Mouse (Mus musculus) midbrain, embryonic 15.5 days (tissue): Measurements from ENCODE around the gene Tmc6. TPM values are rescaled to one million over a fixed set of nuclear protein-coding genes. Genes with fewer than 3 reads are reported as not detected.

Experiments
- ATAC-seq: fragments of 200-750 bp; cut with Nextera tagmentation; replicated peaks from 2 replicates; pipeline ENCODE4 v1.8.0; 2017; ENCODE audit warnings: moderate TSS enrichment
- H3K27ac ChIP-seq: fragments of 300-500 bp; sonication (generic); 2 replicates; pipeline ENCODE4 v1.5.1; 2015; ENCODE audit warnings: mild to moderate bottlenecking, inconsistent platforms
- H3K27me3 ChIP-seq: fragments of 300-500 bp; sonication (generic); replicated peaks from 2 replicates; pipeline ENCODE4 v1.6.1; 2015; ENCODE audit warnings: inconsistent platforms
- H3K36me3 ChIP-seq: fragments of 300-500 bp; sonication (generic); replicated peaks from 2 replicates; pipeline ENCODE4 v1.6.1; 2015; ENCODE audit warnings: inconsistent platforms
- H3K4me1 ChIP-seq: fragments of 300-500 bp; sonication (generic); 2 replicates; pipeline ENCODE4 v1.6.1; 2015; ENCODE audit warnings: inconsistent platforms
- H3K4me2 ChIP-seq: fragments of 300-500 bp; sonication (generic); 2 replicates; pipeline ENCODE4 v1.6.1; 2015; ENCODE audit warnings: inconsistent platforms, mild to moderate bottlenecking, moderate library complexity
- H3K4me3 ChIP-seq: fragments of 300-500 bp; sonication (generic); 2 replicates; pipeline ENCODE4 v1.5.1; 2015; ENCODE audit warnings: mild to moderate bottlenecking, inconsistent platforms
- H3K9ac ChIP-seq: fragments of 300-500 bp; sonication (generic); 2 replicates; pipeline ENCODE4 v1.6.1; 2015; ENCODE audit warnings: mild to moderate bottlenecking, inconsistent platforms
- H3K9me3 ChIP-seq: fragments of 300-500 bp; sonication (generic); 2 replicates; pipeline ENCODE4 v1.6.1; 2016; ENCODE audit warnings: inconsistent platforms
- WGBS: fragments of 180-500 bp; shearing (Covaris S2); methylation state at CpG from one replicate; pipeline ENCODE4 v1.1.7; 2015; ENCODE audit warnings: mixed read lengths; 5-methylcytosine and 5-hydroxymethylcytosine counted together
- polyA plus RNA-seq: library from polyadenylated mRNA; unstranded; fragments of >200 nt; fragmentation: Nextera tagmentation; extraction: Ambion mirVana; gene quantifications from 2 replicates; pipeline ENCODE4 v1.2.1, GENCODE M21; 2015

Gene Tmc6
- polyA plus RNA-seq, 1 experiment from 2014 or later, result 5.7 TPM

- whole genome bisulfite sequencing, result 90% methylated on average over 7 of the region's 7 CpGs
- Histone ChIP-seq H3K4me2 (no peak overlapping the region), H3K27ac (no peak overlapping the region), H3K9me3 (no peaks in the 10 kb centered on the region), H3K27me3 (no peaks in the 10 kb centered on the region), H3K4me1 (no peaks in the 10 kb centered on the region), H3K36me3 (peaks cover 5% of the 10 kb centered on the region; the same call in 1 of the 2 replicates), H3K9ac (no peak overlapping the region), H3K4me3 (no peak overlapping the region)
- no peak for ATAC-seq
Observed at GRCm38 (mm10) chr11:117731470-117731869, 50.5 kb downstream of the Tmc6 start.

GRCm38 (mm10) chr11:117730490-117730838, 51.5 kb downstream of the Tmc6 start:
- no peak for ATAC-seq
- no peaks in the 10 kb centered on the region for H3K4me1 ChIP-seq
- no peaks in the 10 kb centered on the region for H3K27me3 ChIP-seq
- WGBS, result 82% methylated on average over 4 of the region's 4 CpGs
- no peak overlapping the region for H3K9ac ChIP-seq
- no peak overlapping the region for H3K4me2 ChIP-seq
- no peak overlapping the region for H3K4me3 ChIP-seq
- H3K9me3 ChIP-seq, result no peaks in the 10 kb centered on the region
- H3K27ac ChIP-seq, result no peak overlapping the region
- peaks cover 3% of the 10 kb centered on the region; the same call in 1 of the 2 replicates for H3K36me3 ChIP-seq

GRCm38 (mm10) chr11:117729798-117730489, 52.1 kb downstream of the Tmc6 start:
- Histone ChIP-seq H3K27me3 (no peaks in the 10 kb centered on the region), H3K27ac (no peak overlapping the region), H3K4me1 (no peaks in the 10 kb centered on the region), H3K9me3 (no peaks in the 10 kb centered on the region), H3K4me2 (no peak overlapping the region), H3K9ac (no peak overlapping the region), H3K4me3 (no peak overlapping the region), H3K36me3 (peaks cover 3% of the 10 kb centered on the region; the same call in 1 of the 2 replicates)
- WGBS, result 89% methylated on average over 7 of the region's 7 CpGs
- no peak for ATAC-seq

GRCm38 (mm10) chr11:117729341-117729740, 52.7 kb downstream of the Tmc6 start:
- Histone ChIP-seq H3K27ac (no peak overlapping the region), H3K27me3 (no peaks in the 10 kb centered on the region), H3K4me3 (no peak overlapping the region), H3K4me2 (no peak overlapping the region), H3K9me3 (no peaks in the 10 kb centered on the region), H3K9ac (no peak overlapping the region), H3K4me1 (no peaks in the 10 kb centered on the region), H3K36me3 (0 out of 2 replicates have a peak, but pooled peaks cover 3% of the 10 kb centered on the region)
- WGBS, result 94% methylated on average over 3 of the region's 3 CpGs
- no peak for ATAC-seq

GRCm38 (mm10) chr11:117728841-117729240, 53.2 kb downstream of the Tmc6 start:
- WGBS, result 79% methylated on average over 1 of the region's 1 CpGs
- ATAC-seq, result no peak
- no peaks in the 10 kb centered on the region for H3K4me1 ChIP-seq

GRCm38 (mm10) chr11:117728245-117728644, 53.8 kb downstream of the Tmc6 start:
- Histone ChIP-seq H3K9ac (no peak overlapping the region), H3K27ac (no peak overlapping the region), H3K36me3 (peaks cover under 1% of the 10 kb centered on the region; the same call in 1 of the 2 replicates), H3K27me3 (no peaks in the 10 kb centered on the region), H3K4me1 (no peaks in the 10 kb centered on the region), H3K4me2 (no peak overlapping the region), H3K4me3 (no peak overlapping the region), H3K9me3 (no peaks in the 10 kb centered on the region)
- WGBS, result 86% methylated on average over 5 of the region's 5 CpGs
- ATAC-seq, result no peak

More at GRCm38 (mm10) chr11:117728841-117729240, 53.2 kb downstream of the Tmc6 start:
- Histone ChIP-seq H3K4me3 (no peak overlapping the region), H3K9me3 (no peaks in the 10 kb centered on the region), H3K9ac (no peak overlapping the region), H3K4me2 (no peak overlapping the region), H3K27me3 (no peaks in the 10 kb centered on the region), H3K36me3 (no peaks in the 10 kb centered on the region), H3K27ac (no peak overlapping the region)

GRCm38 (mm10) chr11:117727031-117727430, 55.0 kb downstream of the Tmc6 start:
- Histone ChIP-seq H3K9me3 (no peaks in the 10 kb centered on the region), H3K4me3 (no peak overlapping the region), H3K4me2 (no peak overlapping the region), H3K4me1 (no peaks in the 10 kb centered on the region), H3K9ac (no peak overlapping the region), H3K27ac (no peak overlapping the region), H3K36me3 (peaks cover 8% of the 10 kb centered on the region), H3K27me3 (no peaks in the 10 kb centered on the region)
- 97% methylated on average over 4 of the region's 4 CpGs for WGBS
- ATAC-seq, result no peak

GRCm38 (mm10) chr11:117724604-117725301, 57.2 kb downstream of the Tmc6 start:
- no peak overlapping the region for H3K27ac ChIP-seq
- H3K4me2 ChIP-seq, result no peak overlapping the region
- no peaks in the 10 kb centered on the region for H3K27me3 ChIP-seq
- H3K9ac ChIP-seq, result no peak overlapping the region
- no peak for ATAC-seq
- no peak overlapping the region for H3K4me3 ChIP-seq
- 86% methylated on average over 6 of the region's 6 CpGs for WGBS
- H3K9me3 ChIP-seq, result no peaks in the 10 kb centered on the region
- H3K4me1 ChIP-seq, result no peaks in the 10 kb centered on the region
- peaks cover 29% of the 10 kb centered on the region for H3K36me3 ChIP-seq

- no peaks in the 10 kb centered on the region for H3K9me3 ChIP-seq
- no peak overlapping the region for H3K4me3 ChIP-seq
- no peak for ATAC-seq
- WGBS, result 97% methylated on average over 3 of the region's 3 CpGs
- no peak overlapping the region for H3K4me2 ChIP-seq
- no peaks in the 10 kb centered on the region for H3K4me1 ChIP-seq
- H3K27me3 ChIP-seq, result no peaks in the 10 kb centered on the region
- H3K36me3 ChIP-seq, result peaks cover 58% of the 10 kb centered on the region
- no peak overlapping the region for H3K27ac ChIP-seq
- no peak overlapping the region for H3K9ac ChIP-seq
Observed at GRCm38 (mm10) chr11:117718838-117719237, 63.2 kb downstream of the Tmc6 start.

Other genes with a start within 250 kb of the Tmc6 start
- gene Tnrc6c, start 127.9 kb downstream of the Tmc6 start, polyA plus RNA-seq, result 32.5 and 35.4 TPM in 2 replicates
- gene Tmc8, start 122 bp downstream of the Tmc6 start, polyA plus RNA-seq, result 1.00 and 1.5 TPM in 2 replicates
- not detected in 2 replicates for gene 6030468B19Rik, start 15.5 kb upstream of the Tmc6 start, polyA plus RNA-seq
- gene Gm20708, start 27.5 kb upstream of the Tmc6 start, polyA plus RNA-seq, result 0.98 and 1.4 TPM in 2 replicates
- 15.8 and 18.4 TPM in 2 replicates for gene Syngr2, start 27.5 kb upstream of the Tmc6 start, polyA plus RNA-seq
- 4.9 and 5.4 TPM in 2 replicates for gene Afmid, start 43.7 kb upstream of the Tmc6 start, polyA plus RNA-seq
- 15.3 and 19.7 TPM in 2 replicates for gene Tk1, start 43.9 kb upstream of the Tmc6 start, polyA plus RNA-seq
- 29.4 and 32.8 TPM in 2 replicates for gene Birc5, start 67.1 kb upstream of the Tmc6 start, polyA plus RNA-seq
- not detected in 2 replicates for gene Tmem235, start 78.6 kb upstream of the Tmc6 start, polyA plus RNA-seq
- 5.3 and 5.6 TPM in 2 replicates for gene Tha1, start 91.3 kb upstream of the Tmc6 start, polyA plus RNA-seq
- gene Socs3, start 187.8 kb upstream of the Tmc6 start, polyA plus RNA-seq, result 8.7 and 8.9 TPM in 2 replicates
- gene Pgs1, start 204.1 kb upstream of the Tmc6 start, polyA plus RNA-seq, result 62.5 and 63.5 TPM in 2 replicates